Mouse (Mus musculus): Measurements from ENCODE around the gene Col24a1.
"Not testable (repeated sequence)": the region's sequence is repeated elsewhere in the genome, so short reads cannot be mapped to it uniquely, and the experiment has no call there.

The Col24a1 gene

DNA sequence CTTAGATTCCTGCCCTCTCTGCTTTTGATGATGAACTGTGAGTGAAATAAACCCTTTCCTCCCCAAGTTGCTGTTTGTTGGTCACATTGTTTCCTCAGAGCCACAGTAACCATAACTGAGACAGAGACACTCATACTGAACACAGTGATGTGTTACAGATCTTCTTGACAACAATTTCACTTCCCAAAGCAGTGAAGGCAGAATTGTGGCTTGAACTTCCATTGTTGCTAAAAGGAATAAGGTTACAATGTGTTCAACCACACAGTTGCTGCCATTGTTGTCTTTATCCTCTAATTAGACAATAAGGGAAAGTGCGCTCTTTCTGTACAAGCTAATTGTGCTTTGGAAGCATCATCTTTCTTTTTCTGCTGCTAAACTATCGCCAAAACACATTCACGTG is 61.7 kb downstream of the Col24a1 start:
- DNase-seq (ENCODE audit: low spot score): no peak

DNA sequence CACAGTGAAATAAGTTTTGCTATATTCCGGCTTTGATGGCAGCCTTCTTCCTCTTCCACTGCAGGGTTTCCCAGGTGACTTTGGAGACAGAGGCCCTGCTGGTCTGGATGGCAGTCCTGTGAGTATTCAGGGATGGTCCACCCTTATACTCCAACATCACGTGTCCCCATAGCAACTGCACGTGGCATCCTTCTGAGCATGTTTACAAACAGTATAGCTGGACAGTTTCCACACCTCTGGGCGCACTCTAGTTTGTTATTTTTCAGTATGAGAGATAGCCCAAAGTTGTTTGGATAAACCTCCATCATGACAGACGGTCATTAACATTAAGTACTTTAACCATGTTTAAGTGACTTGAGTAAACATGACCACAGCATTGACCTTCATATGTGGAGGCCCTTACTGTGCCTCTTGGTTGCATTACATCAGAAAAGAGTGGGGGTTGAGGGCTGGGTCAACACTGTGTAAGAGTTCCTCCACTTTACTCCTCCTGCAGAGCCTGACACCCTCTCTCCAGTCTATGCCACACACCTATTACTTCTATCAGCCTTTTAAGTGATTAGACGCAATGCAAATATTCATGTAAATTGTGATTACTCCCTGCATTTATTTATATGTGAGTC is 64.7 kb downstream of the Col24a1 start:
- no peak for DNase-seq (ENCODE audit: low spot score)

DNA sequence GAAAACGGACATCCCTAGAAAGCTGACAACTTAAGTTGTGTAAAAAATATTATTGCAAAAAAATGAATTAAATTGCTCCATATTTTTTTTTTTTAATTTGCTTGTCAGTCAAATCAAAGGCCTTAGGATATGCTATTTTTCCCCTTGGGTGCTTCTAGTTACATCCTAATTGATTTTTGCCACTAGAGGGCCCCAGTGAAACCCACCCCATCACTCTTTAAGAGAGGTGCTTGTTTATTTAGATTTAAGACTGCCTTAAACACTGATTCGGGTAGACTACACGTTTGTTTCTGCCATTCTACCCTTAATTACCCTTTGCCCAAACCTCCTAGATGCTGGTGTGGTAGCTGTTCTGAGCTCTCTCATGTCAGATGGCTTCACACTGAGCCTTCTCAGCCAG is 73.0 kb downstream of the Col24a1 start:
- DNase-seq (ENCODE audit: low spot score): no peak

DNA sequence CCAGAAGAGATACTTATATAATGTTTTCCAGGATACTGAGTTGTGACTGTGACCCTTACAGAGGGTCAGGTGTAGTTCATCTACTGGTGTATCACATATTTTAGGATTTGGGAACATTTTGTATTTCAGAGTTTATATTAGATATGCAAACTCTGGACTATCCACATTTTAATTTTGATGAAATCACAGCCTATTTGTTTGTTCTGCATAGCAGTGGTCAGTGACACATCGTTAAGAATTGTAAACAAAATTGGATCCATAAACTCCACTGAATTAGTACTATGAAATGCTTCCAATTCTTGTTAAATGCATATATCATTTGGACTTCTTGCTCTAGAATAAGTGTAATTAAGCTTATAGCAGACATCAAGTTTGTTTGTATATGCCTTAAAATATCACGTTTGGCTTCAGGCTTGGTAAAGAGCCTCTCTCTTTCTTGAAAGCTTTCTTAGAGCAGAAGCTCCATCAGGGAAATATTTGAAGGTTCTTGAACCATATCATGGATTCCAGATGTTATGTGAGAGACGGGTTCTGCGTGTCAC is 75.0 kb downstream of the Col24a1 start:
- no peak for DNase-seq (ENCODE audit: low spot score)

DNA sequence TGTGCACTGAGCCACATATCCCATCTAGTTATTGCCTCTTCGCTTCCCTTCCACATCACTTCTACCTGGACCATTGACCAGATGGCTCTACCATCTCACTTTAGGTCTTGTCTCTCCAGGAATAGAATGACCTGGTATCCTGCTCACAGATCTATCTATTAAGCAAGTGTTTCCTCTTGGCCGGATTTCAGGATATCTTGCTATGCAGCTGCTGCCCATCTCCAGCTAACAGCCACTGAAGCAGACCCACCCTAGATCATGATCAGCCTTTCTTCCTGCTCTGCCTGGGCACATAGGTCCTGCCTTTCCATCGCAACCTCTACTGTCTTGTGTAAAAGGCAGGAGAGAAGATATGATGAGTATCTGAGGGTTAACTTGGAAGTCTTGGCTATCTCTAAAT is 84.0 kb downstream of the Col24a1 start:
- DNase-seq (ENCODE audit: low spot score): no peak

DNA sequence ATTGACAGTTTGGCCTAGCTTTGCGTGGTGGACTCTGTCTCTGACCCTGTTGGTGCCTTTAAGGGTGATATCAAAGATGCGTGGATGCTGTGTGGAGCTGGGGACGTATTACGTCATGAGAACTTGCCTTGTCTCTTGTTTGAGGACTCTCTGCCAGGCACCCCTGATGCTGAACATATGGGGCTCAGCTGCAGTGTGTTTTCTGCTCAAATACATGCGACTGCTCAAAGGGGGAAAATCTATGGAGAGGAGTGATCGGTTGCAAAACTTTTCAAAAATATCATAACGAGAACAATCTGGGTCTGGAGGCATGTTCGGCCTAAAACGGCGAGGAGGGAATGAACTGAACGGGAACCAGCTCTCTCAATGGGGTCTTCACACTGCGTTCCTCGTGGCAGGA is 90.8 kb downstream of the Col24a1 start:
- no peak for DNase-seq (ENCODE audit: low spot score)

DNA sequence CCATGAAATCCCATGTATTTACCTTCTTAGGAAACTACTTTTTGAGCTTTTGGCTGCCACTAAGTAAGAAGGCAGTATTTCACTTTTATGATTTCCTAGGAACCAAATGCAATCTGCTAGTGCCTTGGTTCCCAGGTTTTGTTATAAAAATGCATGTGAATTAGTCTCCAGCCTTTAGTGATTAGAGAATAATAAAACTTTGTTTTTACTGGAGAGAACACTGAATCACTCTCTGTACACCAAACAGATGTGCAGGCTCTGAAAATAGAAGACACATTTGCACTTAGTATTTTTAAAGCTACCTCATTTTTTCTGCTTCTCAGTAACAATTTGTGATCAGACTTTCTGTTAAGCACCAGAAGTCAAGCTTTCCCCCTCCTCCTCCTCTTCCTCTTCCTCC is 94.2 kb downstream of the Col24a1 start:
- no peak for DNase-seq (ENCODE audit: low spot score)

DNA sequence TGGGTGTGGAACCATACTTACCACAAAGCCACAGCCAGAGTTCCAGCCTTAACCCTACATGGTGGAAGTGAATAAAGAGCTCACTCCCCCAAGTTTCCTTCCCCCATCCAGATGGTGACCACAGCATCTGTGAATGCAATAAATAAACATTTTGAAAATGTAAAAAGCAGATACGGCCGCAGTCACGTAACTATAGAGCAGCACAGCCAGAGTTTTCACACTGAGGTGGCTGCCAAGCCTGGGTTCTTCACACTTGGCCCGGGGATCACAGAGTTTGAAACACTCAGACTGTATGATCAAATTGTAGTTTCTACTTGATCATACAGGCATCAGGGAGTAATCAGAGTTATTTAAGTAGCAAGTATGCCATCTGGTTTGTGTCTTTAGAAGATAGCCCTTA is 98.4 kb downstream of the Col24a1 start:
- DNase-seq (ENCODE audit: low spot score): no peak

DNA sequence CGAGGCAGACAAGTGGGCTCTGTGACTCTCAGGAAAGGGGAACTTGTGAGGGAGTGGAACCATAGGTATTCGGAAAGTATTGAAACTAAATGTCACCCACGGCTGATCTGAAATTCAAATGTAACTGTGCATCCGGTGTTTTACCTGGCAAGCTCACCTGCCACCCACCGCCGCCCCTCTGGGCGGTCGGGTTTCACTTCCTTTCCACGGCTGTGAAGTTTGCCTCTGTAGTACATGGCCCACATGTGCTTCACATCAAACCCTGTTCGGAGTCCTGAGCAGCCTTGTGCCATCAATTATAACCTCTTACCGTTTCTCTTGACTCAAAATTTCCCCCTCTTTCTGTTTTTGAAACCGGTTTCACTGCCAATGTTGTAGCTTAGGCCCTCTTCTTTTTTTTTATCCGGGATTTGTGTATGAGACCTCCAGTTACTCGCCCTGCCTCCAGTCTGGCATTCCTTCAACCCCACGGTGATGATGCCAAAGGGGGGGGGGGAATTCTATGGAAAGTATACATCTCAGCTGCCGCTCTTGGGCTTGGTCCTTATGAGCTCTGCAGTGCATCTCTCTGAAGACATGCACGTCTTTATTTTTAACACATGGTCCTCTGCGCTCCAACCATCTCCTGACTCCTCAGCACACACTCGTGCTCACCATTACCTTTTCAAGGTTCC is 99.9 kb downstream of the Col24a1 start:
- DNase-seq (ENCODE audit: low spot score): no peak

DNA sequence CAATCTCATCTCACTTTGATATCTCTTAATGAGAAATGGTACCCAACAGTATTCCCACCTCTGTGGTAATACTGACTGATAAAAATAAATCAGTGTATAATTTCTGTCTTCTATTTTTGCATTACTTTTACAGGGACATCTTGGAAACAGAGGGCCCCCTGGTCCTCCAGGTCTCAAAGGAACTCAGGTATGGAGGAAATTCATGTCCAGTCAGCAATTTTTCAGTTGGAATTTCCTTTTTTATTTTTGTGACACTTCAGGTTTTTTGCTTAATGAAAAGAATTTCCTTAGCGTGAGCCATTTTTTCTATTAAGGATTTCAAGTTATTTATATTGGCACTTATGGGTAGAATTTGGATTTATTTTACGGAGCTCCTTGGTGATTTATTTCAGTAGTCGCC is 106.9 kb downstream of the Col24a1 start:
- no peak for DNase-seq (ENCODE audit: low spot score)

DNA sequence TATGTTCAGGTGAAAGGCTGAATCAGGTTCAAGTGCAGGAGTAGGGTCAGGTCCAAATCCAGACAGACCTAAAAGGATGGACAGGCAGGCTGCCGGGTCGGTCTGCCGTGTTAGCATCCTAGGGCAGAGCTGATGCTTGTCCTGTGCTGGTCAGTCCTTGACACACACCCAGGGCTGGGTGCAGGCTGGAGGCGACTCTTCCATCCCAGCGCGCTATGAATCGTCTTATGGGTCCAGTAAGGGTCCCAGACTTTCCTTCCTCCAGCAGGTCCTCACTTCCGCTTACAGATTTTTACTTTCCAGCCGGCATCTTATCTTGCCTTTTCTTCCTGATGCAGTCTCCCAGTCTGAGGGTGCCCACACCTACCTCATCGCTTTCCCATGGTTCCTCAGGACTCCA is 110.0 kb downstream of the Col24a1 start:
- DNase-seq (ENCODE audit: low spot score): no peak

DNA sequence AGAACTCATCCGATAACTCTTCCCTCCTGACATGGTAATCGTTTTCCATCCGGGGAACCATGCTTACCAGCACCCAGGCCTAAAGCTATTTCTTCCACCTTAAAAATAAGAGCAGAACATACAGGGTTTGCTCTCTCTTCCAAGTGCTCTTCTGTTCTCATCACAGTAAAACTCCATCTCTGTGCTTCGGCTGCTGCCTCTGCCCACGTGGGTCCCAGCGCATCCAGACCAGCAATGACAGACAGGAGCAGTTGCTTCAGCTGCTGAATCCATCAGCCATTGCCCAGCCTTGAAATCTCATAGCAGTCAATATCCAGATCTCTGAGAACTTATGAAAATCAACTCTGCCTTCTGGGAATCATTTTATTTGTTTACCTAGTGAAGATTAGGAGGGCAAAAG is 110.7 kb downstream of the Col24a1 start:
- no peak for DNase-seq (ENCODE audit: low spot score)

DNA sequence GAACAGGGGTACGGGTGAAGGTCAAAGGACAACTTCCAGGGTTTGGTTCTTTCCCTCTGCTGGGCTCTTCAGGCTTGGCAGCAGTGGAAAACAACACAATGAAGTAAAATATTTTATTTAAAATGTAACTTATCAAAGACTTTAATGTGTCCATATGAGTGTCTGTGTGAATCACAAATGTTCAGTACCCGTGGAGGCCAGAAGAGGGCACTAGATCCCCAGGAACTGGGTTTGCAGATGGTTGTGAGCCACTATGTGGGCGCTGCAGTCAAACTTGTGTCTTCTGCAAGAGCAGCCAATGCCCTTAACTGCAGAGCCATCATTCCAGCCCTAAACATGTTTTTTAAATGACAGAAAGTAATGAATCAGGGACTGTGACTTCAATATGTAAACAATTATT is 115.8 kb downstream of the Col24a1 start:
- peak; percentile 3 for DNase-seq (ENCODE audit: low spot score)

DNA sequence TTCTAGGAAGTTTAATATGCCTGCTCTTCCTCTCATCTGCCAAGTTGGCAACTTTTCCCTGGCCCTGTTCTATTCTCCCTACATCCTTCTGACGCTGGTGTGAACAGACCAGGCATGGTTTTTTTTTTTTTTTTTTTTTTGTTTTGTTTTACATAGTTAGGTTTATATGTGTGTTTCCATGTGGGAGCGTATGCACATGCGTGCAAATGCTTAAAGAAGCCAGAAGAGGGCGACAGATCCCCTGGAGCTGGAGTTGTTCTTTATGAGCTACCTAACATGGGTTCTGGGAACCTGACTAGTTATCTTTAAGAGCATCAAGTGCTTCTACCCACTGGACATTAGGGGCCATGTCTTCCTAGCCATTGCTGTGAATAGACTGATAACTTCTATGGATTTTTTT is 119.9 kb downstream of the Col24a1 start:
- DNase-seq (ENCODE audit: low spot score): no peak

DNA sequence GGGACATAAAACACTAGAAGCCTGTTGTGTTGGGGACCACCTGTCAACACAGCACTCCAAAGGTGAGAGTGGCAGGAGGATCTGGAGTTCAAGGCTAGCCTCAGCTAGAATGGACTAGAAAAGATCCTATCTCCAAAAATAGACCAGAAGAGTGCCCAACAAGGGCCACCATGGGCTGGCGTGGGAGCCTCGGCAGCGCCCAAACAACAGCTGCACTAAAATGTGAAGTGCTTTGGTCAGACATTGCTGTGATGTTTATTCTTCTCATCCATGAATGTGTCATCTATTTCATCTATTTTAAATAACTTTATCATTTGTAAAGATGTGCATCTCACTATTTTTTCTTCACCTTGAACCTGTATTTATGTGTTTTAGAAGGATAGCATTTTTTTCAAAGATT is 122.1 kb downstream of the Col24a1 start:
- DNase-seq (ENCODE audit: low spot score): no peak

DNA sequence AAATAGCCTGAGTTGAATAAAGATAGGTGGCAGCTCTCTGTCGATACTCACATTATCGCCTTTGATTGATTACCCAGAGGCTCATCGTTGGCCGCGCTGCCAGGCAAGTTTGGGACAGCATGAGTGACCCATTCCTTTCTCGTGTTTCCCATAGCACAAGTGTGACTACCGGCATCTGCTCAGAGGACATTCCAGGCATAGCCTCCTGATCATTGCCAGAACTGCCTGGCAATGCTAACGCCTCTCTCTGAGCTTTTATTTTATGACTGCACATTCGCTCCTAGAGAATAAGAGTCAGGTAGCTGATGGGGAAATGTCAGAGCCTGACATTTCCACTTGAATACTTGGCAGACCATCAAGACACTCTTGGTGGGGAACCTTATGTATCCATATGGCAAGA is 125.5 kb downstream of the Col24a1 start:
- DNase-seq (ENCODE audit: low spot score): no peak

DNA sequence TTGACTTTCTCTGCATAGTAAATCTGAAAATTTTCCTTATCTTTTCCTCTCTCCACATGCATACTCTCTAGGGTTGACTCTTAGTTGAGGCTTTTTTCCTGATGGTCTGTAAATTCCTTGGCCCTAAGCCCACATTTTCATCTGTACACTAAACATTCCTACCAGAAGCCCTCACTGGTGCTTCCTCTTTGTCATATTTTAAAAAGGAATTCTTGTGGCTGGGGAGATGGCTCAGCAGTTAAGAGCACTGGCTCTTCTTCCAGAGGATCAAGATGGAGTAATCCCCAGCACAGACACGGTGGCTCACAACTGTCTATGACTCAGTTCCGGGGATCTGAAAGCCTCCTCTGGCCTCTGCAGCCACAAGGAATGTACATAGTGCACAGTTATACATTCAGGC is 128.1 kb downstream of the Col24a1 start:
- no peak for DNase-seq (ENCODE audit: low spot score)

DNA sequence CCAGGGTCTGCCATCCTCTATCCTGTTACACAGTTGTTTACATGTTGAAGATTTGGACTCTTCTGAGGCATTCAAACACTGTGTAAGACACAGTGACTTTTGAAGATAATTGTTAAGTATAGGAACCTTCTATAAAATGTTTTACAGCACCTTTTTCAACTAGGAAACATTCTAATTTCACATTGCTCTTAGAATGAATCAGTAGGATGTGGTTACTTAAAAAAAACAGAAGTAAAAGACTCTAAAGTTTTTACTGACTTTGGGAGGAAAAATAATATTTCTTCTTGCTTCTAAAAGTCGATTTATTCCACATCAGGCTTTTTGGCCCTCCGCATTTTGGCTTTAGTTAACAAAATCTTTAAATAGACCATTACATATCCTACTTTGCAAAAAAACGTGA is 129.8 kb downstream of the Col24a1 start:
- DNase-seq (ENCODE audit: low spot score): no peak

DNA sequence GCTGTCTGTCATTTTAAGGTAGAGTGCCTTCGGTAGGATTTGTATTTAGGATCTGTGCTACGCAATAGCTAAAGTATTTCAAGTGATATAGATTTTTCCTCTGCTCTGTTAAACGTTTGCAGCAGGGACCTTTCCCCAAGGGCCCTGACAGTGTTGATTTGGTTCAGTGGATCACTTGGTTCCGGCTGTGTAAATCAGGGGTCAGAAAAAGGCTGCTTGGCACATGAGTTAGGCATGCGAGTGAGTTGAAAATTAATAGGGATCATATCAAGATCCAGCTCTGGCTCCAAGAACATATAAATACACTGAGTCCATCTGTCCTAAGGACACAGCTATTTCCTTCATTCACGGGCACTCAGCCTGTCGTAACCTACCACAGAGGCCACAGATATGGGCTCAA is 146.1 kb downstream of the Col24a1 start:
- no peak for DNase-seq (ENCODE audit: low spot score)

DNA sequence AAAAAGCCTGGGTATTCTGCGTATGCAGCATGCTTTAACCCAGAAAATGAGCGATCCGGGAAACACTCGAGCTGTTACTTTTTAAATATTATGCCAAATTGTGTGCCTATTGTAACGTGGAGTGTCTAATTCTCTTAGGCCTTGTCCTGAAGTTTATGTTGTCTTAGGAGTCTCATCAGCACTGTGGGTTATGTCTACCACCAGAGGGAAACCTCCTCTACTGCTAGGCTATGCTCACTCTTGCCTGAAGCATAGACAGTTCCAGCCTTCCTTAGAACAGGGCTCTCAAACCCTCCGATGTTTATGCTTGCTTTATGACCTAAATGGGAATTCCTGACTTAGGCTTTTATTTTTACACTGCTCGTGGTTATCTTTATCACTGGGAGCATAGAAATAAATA is 146.8 kb downstream of the Col24a1 start:
- DNase-seq (ENCODE audit: low spot score): no peak

DNA sequence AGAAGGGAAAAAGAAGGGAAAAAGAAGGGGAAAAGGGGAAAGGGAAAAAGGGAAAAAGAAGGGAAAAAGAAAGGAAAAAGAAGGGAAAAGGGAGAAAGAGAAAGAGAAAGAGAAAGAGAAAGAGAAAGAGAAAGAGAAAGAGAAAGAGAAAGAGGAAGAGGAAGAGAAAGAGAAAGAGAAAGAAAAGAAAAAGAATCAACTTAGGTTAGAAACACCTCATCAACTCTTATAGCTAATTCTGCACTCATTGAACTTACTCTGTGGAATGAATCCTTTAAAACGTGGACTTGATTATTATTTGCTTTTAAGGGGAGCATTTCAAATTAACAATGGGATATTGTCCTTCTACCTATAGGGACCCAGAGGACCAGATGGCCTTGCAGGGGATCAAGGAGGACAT is 148.7 kb downstream of the Col24a1 start:
- no peak for DNase-seq (ENCODE audit: low spot score)

DNA sequence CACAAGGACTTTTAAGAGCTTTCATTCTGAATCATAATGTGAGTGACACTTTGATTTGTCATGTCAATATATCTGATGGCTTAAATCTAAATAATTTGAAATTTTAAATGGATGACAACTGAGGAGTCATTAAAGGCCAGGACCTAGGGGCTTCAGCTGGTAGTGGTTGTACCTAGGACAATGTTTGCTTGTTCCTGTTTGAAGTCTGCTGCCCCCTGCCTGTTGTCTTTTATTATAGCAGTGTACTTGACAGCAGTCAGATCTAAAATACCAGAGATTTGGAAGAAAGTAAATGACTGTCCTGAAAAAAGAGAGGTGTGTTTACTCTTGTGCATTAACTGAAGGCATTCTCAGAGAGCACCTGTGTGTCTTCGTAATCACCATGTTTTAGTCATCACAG is 150.0 kb downstream of the Col24a1 start:
- DNase-seq (ENCODE audit: low spot score): no peak

DNA sequence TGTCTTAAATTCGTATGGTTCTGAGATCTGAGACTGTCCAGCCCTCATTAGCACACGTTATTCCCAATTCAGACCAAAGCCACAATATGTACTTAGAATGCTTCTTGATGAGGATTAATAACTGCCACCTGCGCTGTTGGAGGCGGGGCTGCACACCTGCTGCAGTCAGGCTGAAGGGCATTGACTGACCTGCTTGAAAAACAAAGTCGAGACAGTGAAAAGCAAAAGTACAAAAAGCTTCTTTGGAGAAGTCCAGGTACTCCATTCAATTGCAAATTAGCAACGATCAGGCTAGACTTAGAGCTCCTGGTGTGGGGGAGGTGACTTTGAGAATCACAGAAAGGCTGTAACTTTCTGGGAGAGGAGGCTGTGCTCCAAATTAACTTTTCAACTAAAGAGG is 150.9 kb downstream of the Col24a1 start:
- not testable (repeated sequence) for DNase-seq (ENCODE audit: low spot score)

DNA sequence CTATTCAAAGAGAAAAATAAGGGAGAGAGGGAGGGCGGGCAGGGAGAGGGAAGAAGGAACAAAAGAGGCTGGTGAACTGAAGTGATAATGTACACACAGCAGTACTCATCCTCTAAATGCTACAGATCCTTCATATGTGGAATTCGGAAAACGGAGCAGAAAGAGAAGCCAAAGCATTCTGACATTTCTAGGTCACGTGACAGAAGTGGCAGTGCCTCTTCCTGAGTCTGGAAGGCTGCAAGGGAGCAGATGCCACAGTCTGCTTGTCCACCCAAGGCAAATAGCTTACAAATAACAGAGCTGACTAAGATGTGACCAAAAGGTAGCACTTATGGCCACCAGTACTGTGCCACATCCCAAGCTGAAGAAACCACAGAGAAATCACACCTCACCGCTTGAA is 164.8 kb downstream of the Col24a1 start:
- DNase-seq (ENCODE audit: low spot score): no peak

Measured in spleen, adult 12 weeks (tissue).